Mouse (Mus musculus) left cerebral cortex, adult 2 months (tissue): ENCODE measurements around the gene Nsmce3. TPM values are rescaled to one million over a fixed set of nuclear protein-coding genes. Genes with fewer than 3 reads are reported as not detected.

ENCODE experiments used
- DNase-seq, 2 experiments: peaks; one replicate each; pipeline ENCODE4 v3.0.0; 2021 to 2022; ENCODE audit warnings: low spot score in 2 of 2, mixed read lengths in 1 of 2; ENCODE audit errors: extremely low spot score in 1 of 2
- H3K27ac ChIP-seq: fragments of 200-600 bp; 2 replicates; pipeline ENCODE4 v1.8.1; 2022
- H3K4me3 ChIP-seq: fragments of 200-600 bp; 2 replicates; pipeline ENCODE4 v1.8.1; 2022
- CTCF ChIP-seq: fragments of 200-600 bp; IDR thresholded peaks from 2 replicates; pipeline ENCODE4 v1.8.1; 2022; ENCODE audit warnings: antibody characterized with exemption, mild to moderate bottlenecking, moderate library complexity
- intact Hi-C: fragments of 180-260 bp; cut with DNase I; formaldehyde crosslinking; loops from one replicate; pipeline ENCODE4 v1.15.1; 2025
- total RNA-seq, 2 experiments: library from RNA; stranded (reverse); gene quantifications; 2 replicates each; pipeline ENCODE4 v1.2.3; 2021

Gene Nsmce3
- total RNA-seq, 2 experiments from 2014 or later: 12.2 to 13.1 TPM

DNA sequence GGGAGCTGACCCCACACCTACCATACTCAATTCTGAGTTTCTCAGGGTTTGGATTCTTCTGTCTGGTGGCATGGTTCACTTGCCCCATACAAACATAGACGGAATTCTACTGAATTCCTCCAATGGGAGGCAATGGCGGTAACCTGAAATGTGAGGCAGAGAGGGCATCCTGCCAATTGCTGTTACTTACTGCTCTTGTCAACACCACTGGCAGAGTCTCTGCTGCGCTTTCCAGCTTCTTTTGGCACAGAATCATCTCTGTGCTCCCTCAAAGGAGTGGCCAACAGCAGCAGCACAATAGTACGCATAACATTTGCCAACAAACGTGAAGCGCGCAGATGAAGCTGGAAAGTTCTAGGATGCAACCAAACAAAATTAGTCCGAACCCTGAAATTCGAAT lies 17.1 kb upstream of the Nsmce3 start:
- intact Hi-C loops: no loop called here
- Histone ChIP-seq H3K4me3 (no peak overlapping the region), H3K27ac (no peak overlapping the region)
- peak in 1 of 2 experiments; percentile 32 for DNase-seq
- TF ChIP-seq CTCF: no peak

DNA sequence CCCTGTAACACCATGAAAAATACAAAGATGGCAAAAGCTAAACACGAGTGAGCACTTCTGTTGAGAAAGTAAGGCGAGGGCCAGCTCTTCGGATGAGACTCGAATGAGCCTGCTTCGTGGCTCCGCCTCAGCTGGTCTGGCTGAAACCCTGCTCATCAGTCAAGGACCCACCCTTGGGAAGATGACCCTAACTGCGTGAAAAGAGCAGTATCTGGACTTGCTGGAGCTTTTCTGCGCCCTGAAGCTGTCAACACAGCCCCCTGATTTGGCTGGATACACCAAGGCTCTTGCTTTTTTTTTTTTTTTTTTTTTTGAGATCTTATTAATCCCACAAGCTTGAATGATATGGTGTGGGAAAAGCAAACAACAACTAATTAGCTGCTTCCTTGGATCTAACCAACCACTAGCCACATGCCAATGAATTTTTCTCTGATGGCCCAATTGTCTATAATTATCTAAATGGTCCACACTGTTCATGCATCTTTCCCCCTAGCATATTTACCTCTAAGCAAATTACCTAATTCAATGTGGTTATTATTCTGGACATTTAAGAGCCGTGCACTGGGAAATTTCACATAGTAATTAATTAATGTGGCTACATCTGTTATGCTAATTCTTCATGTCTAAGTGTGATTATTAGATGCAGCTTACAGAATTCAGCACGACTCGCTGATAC lies 11.5 kb upstream of the Nsmce3 start:
- Histone ChIP-seq H3K27ac (no peak overlapping the region), H3K4me3 (no peak overlapping the region)
- intact Hi-C loops: no loop called here
- no peak for TF ChIP-seq CTCF
- no peak for DNase-seq

GRCm38 (mm10) chr7:64882243-64882642 lies 9.4 kb upstream of the Nsmce3 start:
- no peak overlapping the region for H3K4me3 ChIP-seq
- no peak for DNase-seq
- no peak overlapping the region for H3K27ac ChIP-seq
- intact Hi-C loops: no loop called here
- TF ChIP-seq CTCF: no peak

DNA sequence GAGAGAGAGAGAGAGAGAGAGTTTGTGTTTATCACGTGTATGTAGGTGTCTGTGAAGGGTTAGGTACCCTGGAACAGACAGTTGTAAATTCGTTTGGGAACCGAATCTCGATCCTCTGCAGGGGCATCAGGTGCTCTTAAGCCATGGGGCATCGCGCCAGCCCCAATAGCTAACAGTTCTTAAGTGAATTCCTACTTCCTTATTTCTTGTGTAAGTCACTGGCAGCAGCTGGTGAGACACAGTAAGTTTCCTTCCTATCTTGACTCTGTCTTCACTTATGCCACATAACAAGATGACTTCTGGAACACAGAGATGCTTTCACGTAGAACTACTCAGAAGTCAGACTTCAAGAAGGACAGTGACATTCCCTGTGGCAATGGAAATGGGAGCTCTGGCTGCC lies 8.6 kb upstream of the Nsmce3 start:
- no peak for TF ChIP-seq CTCF
- Histone ChIP-seq H3K27ac (no peak overlapping the region), H3K4me3 (no peak overlapping the region)
- intact Hi-C loops: no loop called here
- no peak for DNase-seq

GRCm38 (mm10) chr7:64880415-64880814 lies 7.6 kb upstream of the Nsmce3 start:
- no peak for DNase-seq
- Histone ChIP-seq H3K27ac (no peak overlapping the region), H3K4me3 (no peak overlapping the region)
- intact Hi-C loops: no loop called here
- TF ChIP-seq CTCF: no peak

DNA sequence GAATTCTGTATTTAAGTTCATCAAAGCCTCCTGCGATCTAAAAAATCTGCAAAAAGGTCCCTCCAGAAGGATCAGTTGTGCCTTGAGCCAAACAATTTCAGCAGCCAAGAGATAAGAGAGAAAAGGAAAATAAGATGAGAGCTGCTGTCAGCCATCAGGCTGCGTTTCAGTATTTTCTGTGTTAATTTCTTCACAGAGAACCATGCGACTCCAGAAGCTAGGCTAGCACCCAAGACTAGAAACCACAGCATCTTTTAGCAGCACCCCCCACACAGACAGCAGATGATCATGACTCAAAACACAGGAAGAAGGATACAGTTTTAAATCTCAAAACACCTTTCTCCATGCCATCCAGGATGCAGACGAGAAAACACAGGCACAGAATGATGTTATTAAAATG lies 2.1 kb upstream of the Nsmce3 start:
- Histone ChIP-seq H3K4me3 (no peak overlapping the region), H3K27ac (peak overlapping the region; percentile 69)
- TF ChIP-seq CTCF: no peak
- intact Hi-C loops: loop anchor here (5.0 kb wide), 1 partner anchor 98 kb away; no protein-coding TSS in a partner anchor
- DNase-seq: no peak

DNA sequence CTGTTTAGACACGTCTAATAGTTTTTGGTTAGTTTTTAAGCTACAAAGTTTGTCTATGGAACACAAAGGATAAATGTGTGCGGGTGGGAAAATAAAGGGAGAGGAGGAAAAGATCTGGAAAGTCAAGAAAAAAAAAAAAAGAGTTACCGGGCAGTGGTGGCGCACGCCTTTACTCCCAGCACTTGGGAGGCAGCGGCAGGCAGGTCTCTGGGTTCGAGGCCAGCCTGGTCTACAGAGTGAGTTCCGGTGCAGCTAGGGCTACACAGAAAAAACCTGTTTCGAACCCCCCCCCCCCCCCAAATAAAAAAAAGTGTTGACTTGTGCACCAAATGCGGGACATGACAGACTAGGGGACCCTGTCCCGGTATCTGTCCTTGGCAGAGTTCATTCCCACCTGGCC lies 469 bp upstream of the Nsmce3 start:
- Histone ChIP-seq H3K27ac (peak overlapping the region; percentile 96), H3K4me3 (peak overlapping the region; percentile 83)
- TF ChIP-seq CTCF: no peak
- intact Hi-C loops: loop anchor here (2.0 to 5.0 kb wide), 2 partner anchors 32 to 96 kb away; no protein-coding TSS in a partner anchor
- DNase-seq: no peak

DNA sequence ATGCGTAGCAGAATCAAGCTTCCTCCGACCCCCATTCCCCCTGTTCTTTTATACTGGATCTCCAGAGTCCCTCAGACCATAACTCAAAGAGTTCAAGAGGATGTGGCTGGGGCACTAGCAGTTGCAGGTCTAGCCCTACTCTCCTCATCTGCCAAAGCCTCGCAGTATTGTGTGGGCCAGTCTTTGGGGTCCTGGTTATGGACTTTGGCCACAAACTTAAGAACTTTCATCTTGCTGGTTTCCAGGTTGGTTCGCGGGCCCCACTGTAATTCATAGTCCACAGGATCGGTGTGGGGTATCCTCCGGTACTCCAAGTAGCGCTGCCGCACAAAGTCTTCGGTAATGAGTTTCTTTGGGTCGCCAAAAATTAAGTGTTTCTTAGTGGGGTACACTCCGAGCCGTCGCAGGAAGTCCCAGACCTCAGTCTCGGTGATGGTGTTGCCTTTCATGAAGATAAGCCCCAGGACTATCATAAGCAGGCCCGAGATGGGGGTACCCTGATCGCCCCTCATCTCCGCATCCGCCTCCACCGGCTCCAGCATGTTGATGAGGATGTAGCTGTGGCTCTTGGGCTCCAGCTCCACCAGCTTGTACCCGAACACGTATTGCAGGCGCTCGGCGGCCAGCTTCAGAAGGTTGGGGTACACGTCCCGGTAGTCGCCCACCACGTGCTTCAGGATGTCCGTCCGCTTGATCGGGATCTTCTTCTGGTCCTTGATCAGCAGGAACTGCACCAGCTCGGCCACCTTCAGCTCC lies 632 bp downstream of the Nsmce3 start:
- no peak for TF ChIP-seq CTCF
- intact Hi-C loops: loop anchor here (2.0 to 5.0 kb wide), 2 partner anchors 31 to 95 kb away; no protein-coding TSS in a partner anchor
- peak overlapping the region; percentile 83 for H3K4me3 ChIP-seq
- no peak for DNase-seq
- peak overlapping the region; percentile 96 for H3K27ac ChIP-seq

DNA sequence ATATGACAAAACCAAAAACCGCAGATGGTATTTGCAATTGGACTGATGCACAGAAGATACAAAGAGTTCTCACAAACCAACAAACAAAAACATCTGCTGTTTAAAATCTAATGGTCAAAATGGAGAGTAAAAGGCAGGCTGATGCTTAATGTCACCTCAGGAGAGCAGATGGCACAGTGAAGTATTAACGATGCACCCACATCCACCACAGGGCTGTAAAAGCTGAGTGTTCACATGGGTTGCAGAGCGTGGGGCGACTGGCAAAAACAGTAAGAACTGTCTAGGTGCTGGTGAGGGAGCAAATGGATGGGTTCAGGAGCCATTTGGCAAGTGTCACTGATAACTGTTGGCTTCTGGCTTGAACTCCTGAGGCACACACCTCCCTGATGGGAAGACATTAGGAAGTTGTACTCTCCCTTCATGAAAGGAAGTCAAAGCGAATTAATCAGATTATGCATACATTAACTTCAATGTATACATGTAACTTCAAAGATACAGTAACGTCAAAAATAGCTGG lies 3.2 kb downstream of the Nsmce3 start:
- no peak for TF ChIP-seq CTCF
- H3K4me3 ChIP-seq: peak overlapping the region; percentile 83
- intact Hi-C loops: loop anchor here (5.0 kb wide), 1 partner anchor 92 kb away; no protein-coding TSS in a partner anchor
- DNase-seq: no peak
- H3K27ac ChIP-seq: no peak overlapping the region

DNA sequence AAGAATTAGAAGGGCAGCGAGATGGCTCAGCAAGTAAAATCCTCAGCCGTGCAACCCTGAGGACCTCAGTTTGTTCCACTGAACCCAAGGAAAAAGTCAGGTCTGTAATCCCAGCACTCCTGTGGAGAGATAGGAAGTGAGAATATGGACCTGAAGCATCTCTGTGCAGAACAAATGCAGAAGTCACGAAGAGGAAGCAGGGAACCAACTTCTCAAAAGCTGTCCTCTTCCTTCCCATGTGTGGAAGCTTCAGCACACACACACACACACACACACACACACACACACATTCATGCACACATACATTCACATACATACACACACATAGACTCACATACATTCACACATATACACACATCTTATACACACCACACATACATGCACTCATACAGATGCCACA lies 9.3 kb downstream of the Nsmce3 start:
- H3K4me3 ChIP-seq: no peak overlapping the region
- H3K27ac ChIP-seq: no peak overlapping the region
- DNase-seq: no peak
- TF ChIP-seq CTCF: no peak
- intact Hi-C loops: no loop called here

- Histone ChIP-seq H3K27ac (no peak overlapping the region), H3K4me3 (no peak overlapping the region)
- intact Hi-C loops: no loop called here
- no peak for TF ChIP-seq CTCF
- DNase-seq: no peak
Measured at GRCm38 (mm10) chr7:64862978-64863377, 9.8 kb downstream of the Nsmce3 start.

DNA sequence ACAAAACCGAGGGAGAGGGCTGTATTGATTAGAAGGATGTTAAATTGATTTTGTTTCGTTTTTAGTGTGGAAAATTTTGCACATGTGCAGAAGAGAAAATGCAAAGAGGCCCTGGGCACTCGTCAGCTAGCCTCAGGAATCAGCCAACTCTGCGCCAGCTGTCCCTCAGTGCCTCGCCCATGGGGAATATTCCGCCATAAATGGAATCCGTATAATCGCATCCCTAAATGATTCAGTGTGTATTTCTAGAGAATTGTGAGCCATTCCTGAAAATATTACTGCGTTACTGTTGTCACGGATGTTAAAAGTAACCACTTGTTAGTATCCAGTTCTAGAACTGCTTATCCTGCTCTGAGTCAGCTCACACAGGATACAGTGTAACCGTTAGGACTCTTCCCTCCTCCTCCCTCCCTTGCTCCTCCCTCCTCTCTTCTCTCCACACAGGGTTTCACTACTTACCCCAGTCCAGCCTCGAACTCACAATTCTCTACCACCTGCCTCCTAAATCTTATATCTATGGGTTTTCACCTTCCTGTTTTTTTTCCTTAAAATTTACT lies 16.2 kb downstream of the Nsmce3 start:
- Histone ChIP-seq H3K4me3 (peak overlapping the region; percentile 42), H3K27ac (peak overlapping the region; percentile 59; the same call in 1 of the 2 replicates)
- TF ChIP-seq CTCF: no peak
- intact Hi-C loops: no loop called here
- DNase-seq: no peak
